Mouse (Mus musculus) kidney, postnatal 4 days (tissue): Measurements from ENCODE around the gene Add3.
A peak's percentile ranks its signal among the peaks of the same experiment; 100 is the strongest.

ENCODE experiments used
- DNase-seq, 2 experiments: peaks; one replicate each; pipeline ENCODE4 v3.0.0; 2021; ENCODE audit warnings: mixed read lengths in 2 of 2

Gene Add3

GRCm38 (mm10) chr19:53130399-53131175, 9.7 kb upstream of the Add3 start:
- DNase-seq = peak; percentile 72 to 76

DNA sequence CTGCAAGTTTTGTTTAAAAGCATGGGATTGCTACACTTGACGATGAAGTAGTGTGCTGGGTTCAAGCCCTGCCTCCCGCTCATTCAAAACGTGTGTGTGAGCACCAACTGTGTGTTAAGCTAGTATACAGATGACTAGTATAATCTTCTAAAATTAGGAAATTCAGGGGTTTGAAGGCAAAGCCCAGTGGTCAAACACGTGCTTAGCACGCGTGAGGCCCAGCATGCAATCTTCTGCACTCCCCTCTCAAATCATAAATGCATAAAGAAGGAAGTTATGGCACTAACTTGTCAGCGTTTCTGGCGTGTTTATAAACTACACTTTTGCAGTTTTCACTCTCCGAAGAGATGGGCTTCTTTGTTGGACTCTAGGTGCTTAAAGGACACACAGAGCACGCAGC, 7.8 kb upstream of the Add3 start:
- no peak for DNase-seq

DNA sequence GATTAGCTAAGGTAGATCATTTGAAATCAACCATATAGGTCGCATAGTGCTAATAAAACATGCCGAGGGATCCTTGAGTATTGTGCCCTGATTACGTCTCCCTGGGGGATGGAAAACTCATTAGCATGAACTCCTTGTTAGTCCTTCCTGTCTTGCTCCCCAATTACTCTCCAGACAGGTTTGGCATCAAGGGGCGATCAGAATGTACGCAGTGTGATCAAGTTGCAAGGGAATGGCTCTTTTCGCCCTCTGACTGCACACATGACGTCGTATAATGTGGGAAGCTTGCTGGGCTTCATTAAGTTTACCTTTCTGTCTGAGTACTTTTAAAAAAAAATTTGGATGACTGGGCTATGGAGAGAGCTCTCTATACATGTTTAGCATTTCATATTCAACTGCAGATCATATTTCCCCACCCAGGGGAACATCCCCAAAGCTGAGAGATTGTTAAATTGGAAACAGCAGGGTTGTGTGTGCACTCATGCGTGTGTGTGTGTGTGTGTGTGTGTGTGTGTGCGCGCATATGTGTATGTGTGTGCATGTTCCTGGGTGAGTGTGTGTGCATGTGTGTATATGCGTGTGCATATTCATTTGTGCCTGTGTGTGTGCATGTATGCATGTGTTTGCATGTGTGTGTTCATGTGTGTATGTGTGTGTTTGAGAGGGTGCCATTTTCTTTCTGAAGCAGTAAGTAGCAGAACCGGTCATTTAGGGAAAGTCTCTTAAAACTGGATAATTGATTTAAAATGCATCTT, 3.7 kb upstream of the Add3 start:
- DNase-seq = no peak

- no peak for DNase-seq
These were observed 3.0 kb upstream of the Add3 start for GRCm38 (mm10) chr19:53137116-53137670.

GRCm38 (mm10) chr19:53140804-53141250, 584 bp downstream of the Add3 start:
- DNase-seq = no peak

GRCm38 (mm10) chr19:53141251-53142072, 1.2 kb downstream of the Add3 start:
- peak; percentile 54 to 74 for DNase-seq

DNA sequence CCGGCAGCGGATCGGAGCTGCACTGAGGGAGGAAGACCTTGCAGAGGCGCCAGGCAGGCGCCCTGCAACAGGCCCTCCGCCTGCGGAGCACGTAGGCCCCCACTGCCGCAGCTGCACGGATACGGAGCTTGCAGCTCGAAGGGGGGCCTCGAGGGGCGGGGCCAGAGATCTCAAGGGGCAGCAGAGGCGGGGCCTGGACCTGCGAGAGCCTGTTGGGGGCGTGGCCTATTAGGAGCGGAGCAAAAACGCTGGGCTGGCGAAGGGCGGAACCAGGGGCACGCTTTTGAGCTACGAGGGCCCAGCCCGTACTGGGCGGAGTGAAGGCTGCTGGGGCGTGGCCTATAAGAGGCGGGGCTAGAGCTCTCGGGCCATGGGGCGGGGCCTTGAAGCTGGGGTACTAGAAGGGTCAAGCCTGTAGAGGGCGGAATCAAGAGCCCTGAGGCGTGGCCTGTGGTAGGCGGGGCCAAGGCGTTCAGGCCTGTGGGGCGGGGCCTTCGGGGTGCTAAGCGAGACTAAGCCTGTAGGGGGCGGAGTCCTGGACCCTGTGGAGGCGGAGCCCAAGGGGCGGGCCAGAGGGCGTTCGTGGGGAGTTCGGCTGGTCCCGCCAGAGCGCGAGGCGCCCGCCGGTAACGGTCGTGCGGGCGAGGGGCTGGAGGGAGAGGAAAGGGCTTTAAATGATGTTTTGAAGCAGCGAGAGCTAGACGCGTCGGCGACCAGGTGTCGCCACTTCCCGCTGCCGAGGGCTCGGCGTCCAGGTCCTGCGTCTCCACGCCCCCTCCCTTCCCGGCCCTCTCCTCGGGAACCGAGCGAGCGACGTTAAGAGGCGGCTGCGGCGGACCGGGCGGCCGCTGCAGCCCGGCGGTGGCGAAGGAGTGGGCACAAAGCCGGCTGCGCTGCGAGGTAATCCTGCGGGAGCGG, 2.2 kb downstream of the Add3 start:
- DNase-seq = peak; percentile 100

GRCm38 (mm10) chr19:53143108-53143971, 3.1 kb downstream of the Add3 start:
- DNase-seq = peak; percentile 40 to 64

GRCm38 (mm10) chr19:53145075-53145474, 4.8 kb downstream of the Add3 start:
- DNase-seq = no peak

DNA sequence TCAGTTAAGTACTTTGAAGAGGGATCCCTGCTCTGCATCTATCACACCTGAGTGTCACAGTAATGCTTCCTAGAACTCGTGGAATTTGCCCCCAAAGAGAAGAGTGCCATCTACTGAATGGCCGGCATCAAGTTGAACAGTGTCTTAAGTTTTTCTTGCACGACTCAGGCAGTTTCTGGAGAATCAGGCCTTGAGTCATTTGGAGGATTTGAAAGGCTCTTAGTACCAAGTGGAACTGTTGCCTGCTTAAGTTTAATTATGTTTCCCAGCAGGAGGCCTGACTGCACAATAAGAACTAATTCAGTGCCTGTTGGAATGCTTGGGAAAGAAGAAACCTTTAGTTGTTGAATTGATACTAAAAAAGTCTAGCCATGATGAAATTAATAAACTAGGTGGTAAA, 9.1 kb downstream of the Add3 start:
- DNase-seq = no peak

DNA sequence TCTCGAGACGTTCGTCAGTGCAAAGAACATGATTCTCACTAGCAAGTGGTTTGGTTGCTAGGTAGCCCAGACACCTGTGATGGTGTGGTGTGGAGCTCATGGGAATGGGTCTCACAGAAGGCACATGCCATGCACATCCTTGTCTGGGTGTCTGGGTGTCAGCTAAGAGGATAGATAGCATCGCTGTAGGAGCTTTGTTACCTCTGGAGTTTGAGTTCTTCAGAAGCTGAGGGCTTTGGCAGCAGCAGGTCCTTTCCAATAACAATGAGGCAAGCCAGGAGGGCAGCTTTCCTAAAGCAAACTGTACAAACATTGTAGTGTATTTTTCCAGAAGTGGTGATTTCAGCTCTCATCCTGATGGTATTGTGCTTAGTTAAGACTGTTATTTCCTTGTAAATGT, 12.2 kb downstream of the Add3 start:
- no peak for DNase-seq

GRCm38 (mm10) chr19:53153096-53153495, 12.9 kb downstream of the Add3 start:
- no peak for DNase-seq

GRCm38 (mm10) chr19:53154156-53154555, 13.9 kb downstream of the Add3 start:
- DNase-seq = no peak

DNA sequence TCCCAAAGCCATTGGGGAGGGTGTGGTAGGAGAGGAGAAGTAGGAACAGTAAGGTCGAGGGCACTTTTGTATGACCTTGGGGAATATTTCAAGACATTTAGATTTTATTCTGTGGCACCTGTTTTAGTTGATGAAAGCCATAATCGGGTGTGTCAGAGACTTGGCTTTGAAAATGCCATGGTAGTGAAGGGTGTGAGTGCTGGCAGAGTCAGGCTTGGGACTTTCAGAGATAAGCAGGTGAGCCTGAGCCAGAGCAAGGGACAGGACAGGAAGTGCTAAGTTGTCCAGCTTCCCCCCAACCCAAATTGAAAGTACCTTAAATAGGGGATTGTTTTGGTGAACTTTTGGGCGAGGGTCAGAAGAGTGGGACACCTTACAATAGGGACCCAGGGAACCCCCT, 16.1 kb downstream of the Add3 start:
- DNase-seq = no peak

GRCm38 (mm10) chr19:53157176-53157575, 16.9 kb downstream of the Add3 start:
- DNase-seq = no peak

DNA sequence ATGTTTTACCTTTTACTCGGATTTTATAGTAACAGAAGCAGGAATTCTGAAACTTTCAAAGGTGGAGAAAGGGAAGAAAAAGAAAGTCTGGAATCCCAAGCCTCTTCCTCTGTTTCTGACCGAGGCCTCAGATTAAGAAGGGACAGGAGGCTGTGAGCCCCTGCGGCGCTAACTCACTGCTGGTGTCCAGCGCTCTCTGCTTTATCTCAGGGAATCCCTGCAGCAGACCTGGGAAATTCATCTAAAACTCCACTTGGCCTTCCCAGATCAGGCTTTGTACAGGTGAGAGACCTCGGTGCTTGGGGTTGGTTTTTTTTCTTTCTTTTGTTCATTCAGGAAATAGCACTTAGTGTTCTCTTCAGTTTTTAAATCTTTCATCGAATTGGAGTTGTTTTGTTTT, 19.1 kb downstream of the Add3 start:
- DNase-seq = no peak

- DNase-seq = no peak
These were observed 22.7 kb downstream of the Add3 start for GRCm38 (mm10) chr19:53162927-53163326.

DNA sequence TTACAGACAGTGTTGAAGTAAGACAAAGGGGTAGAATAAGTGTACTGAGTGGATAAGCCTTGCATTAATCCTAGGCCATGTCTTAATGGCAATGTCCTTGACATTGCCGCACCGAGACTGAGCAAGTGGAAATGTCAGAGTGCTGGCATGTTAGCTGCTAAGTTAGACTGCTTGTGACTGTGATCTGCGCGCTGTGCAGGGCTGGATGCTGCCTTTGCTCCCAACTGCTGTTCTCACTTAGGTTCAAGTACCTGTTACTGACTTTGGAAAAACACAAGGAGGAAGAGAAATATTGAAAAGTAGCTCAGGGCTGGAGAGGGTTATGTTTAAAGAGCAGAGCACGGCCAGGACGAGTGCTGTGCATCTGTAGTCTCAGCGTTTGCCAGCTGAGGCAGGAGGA, 24.4 kb downstream of the Add3 start:
- no peak for DNase-seq

GRCm38 (mm10) chr19:53165305-53166240, 25.3 kb downstream of the Add3 start:
- DNase-seq = no peak

GRCm38 (mm10) chr19:53166367-53166766, 26.1 kb downstream of the Add3 start:
- no peak for DNase-seq
